Mouse (Mus musculus) inflammation-experienced regulatory T-cells (primary cell): ENCODE data around the gene Rnls. TPM values are rescaled to one million over a fixed set of nuclear protein-coding genes. Genes with fewer than 3 reads are reported as not detected.

ENCODE experiments used
- polyA plus RNA-seq, 2 experiments: library from polyadenylated mRNA; unstranded; fragments of 100-300 nt; shearing (Covaris generic); gene quantifications; one replicate each; pipeline ENCODE4 v1.2.1; 2017

The Rnls gene
- polyA plus RNA-seq = 1 to 10 TPM; 5.6 to 6.2 TPM

DNA sequence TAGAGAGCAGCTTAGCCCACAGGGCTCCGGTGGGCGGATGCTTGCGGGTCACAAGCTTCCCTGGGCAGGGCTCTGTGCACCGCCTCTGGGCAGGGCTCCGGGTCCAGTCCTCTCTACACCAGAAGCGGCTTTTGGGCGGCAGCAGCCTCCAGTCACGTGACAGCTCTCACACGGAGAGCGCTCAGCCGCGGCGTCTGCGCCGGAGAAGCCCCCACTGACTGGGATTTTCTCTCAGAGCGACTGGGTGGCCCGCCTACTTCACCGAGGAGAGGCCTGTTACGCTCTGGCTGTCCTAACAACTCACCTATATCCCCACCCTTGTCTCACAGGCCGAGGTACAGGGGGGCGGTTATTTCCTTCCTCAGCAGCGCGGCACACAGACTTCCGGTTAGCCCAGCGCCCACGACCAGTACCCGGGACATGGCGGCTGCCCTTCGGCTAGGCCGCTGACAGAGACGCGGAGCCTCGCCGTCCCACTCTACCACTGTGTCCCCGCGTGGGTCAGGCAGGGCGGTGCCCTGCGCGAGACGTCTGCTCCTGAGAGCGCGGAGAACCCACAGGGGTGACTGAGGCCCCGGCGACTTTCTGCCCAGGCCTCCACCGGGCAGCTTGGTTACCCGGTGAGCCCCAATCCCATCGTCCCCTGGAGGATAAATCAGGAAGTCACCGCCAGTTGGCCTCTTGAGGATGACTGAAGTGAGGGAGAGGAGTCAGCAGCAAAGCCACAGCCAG lies at the start of gene Rnls:
Gene Rnls, minus strand, starts transcription at position 645 of the 732 bp plus-strand sequence.

Other genes starting within 250 kb of the Rnls start
- not detected for gene Lipo4, start 125.5 kb upstream of the Rnls start, polyA plus RNA-seq
- not detected for gene Gm8978, start 233.0 kb upstream of the Rnls start, polyA plus RNA-seq